Comparison of ENCODE assay signal across 9 mouse cellular contexts in the genomic region with DNA sequence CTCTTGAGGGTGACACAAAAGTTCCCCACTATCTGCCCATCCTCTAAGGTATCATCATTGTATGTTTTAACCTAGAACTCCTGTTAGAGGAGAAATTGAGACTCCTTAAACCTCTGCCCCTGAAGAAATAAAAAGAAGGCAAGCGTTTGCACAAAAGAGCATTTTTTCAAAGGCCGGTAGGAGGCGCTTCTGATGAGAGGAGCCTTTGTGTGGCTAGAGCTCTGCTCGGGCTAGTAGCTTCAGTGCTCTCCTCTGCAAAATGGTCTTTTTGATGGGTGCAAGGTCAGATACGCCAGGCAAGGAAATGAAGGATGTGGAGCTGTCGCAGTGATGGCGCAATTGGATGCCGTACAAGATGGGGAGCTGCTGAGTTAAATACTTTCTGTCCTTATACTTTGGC.
DNase-seq lines count a peak whose midpoint lies in the region; ATAC-seq and TF ChIP-seq lines count a peak whose summit lies in the region.
"Had no signal": no experiment of that assay in that cellular context is flagged by ENCODE, and none has a peak within 500 bp of the region (broad histone marks: within the 10 kb centered on the region; RNA-seq: fewer than 3 reads in every experiment).

No protein-coding gene starts in this region.

- peak; percentile 15; the same call in 1 of the 2 replicates for TF ChIP-seq CTCF in liver, postnatal 0 days (IDR thresholded peaks at IDR 0.05; ENCODE audit: low read depth)

- no peaks in the 10 kb centered on the region for H3K36me3 ChIP-seq in liver, postnatal 0 days (replicated peaks; ENCODE audit: insufficient read depth, low read length)
- H3K36me3 ChIP-seq in liver, embryonic 12.5 days = no peaks in the 10 kb centered on the region
- no peaks in the 10 kb centered on the region for H3K36me3 ChIP-seq in embryonic facial prominence, embryonic 10.5 days (replicated peaks)
- no peaks in the 10 kb centered on the region for H3K36me3 ChIP-seq in limb, embryonic 14.5 days (ENCODE audit: control insufficient read depth, insufficient read depth, low read length)
- H3K36me3 ChIP-seq: embryonic facial prominence, embryonic 12.5 days had no signal

- H3K4me3 ChIP-seq in liver, postnatal 0 days (ENCODE audit: low read depth, low read length) = no peak overlapping the region
- no peak overlapping the region for H3K4me3 ChIP-seq in liver, embryonic 12.5 days
- H3K4me3 ChIP-seq in embryonic facial prominence, embryonic 10.5 days = no peak overlapping the region
- H3K4me3 ChIP-seq in limb, embryonic 14.5 days (replicated peaks; ENCODE audit: low read length) = no peak overlapping the region
- H3K4me3 ChIP-seq: embryonic facial prominence, embryonic 12.5 days had no signal

- H3K4me2 ChIP-seq in liver, postnatal 0 days (ENCODE audit: low read depth, low read length) = no peak overlapping the region
- no peak overlapping the region for H3K4me2 ChIP-seq in liver, embryonic 12.5 days
- H3K4me2 ChIP-seq in limb, embryonic 14.5 days (replicated peaks; ENCODE audit: low read depth, low read length, severe bottlenecking) = no peak overlapping the region
- H3K4me2 ChIP-seq: embryonic facial prominence, embryonic 12.5 days had no signal

- peak; percentile 69 to 70 for DNase-seq in cerebellum, postnatal 10 days
- no peak for DNase-seq in cerebellum, adult 9-11 months
- no peak for DNase-seq in liver, postnatal 0 days
- DNase-seq in embryonic facial prominence, embryonic 10.5 days (ENCODE audit: low spot score) = peak; percentile 62
- DNase-seq in limb, embryonic 14.5 days (ENCODE audit: low spot score) = peak; percentile 50
- DNase-seq in thymus, postnatal 0 days (ENCODE audit: low spot score) = no peak
- DNase-seq in thymus, adult 18-20 months = no peak

- no peak overlapping the region for H3K9ac ChIP-seq in liver, postnatal 0 days (replicated peaks)
- H3K9ac ChIP-seq in liver, embryonic 12.5 days = no peak overlapping the region
- no peak overlapping the region for H3K9ac ChIP-seq in limb, embryonic 14.5 days (ENCODE audit: low read depth, low read length, severe bottlenecking)
- H3K9ac ChIP-seq: embryonic facial prominence, embryonic 12.5 days had no signal

- WGBS in liver, postnatal 0 days (ENCODE audit: insufficient replicate concordance) = 32% methylated on average over 8 of the region's 8 CpGs
- 31% methylated on average over 8 of the region's 8 CpGs for WGBS in liver, embryonic 12.5 days (ENCODE audit: insufficient replicate concordance)
- 18% methylated on average over 8 of the region's 8 CpGs for WGBS in embryonic facial prominence, embryonic 10.5 days
- 21% methylated on average over 8 of the region's 8 CpGs for WGBS in limb, embryonic 14.5 days

- no peak for TF ChIP-seq EP300 in liver, postnatal 0 days (IDR thresholded peaks at IDR 0.05; ENCODE audit: low read depth)

- no peaks in the 10 kb centered on the region for H3K4me1 ChIP-seq in liver, postnatal 0 days (ENCODE audit: insufficient read depth)
- no peaks in the 10 kb centered on the region for H3K4me1 ChIP-seq in liver, embryonic 12.5 days
- H3K4me1 ChIP-seq in embryonic facial prominence, embryonic 10.5 days = peaks cover 7% of the 10 kb centered on the region
- H3K4me1 ChIP-seq in limb, embryonic 14.5 days (ENCODE audit: control insufficient read depth, insufficient read depth, low read length) = peaks cover 6% of the 10 kb centered on the region; the same call in 1 of the 2 replicates

- H3K9me3 ChIP-seq in liver, postnatal 0 days (ENCODE audit: low read length) = no peaks in the 10 kb centered on the region
- H3K9me3 ChIP-seq in liver, embryonic 12.5 days (replicated peaks) = no peaks in the 10 kb centered on the region
- H3K9me3 ChIP-seq in embryonic facial prominence, embryonic 10.5 days = no peaks in the 10 kb centered on the region
- no peaks in the 10 kb centered on the region for H3K9me3 ChIP-seq in limb, embryonic 14.5 days (ENCODE audit: control insufficient read depth, low read length)
- H3K9me3 ChIP-seq: embryonic facial prominence, embryonic 12.5 days had no signal

- H3K27ac ChIP-seq in liver, postnatal 0 days (ENCODE audit: low read depth) = no peak overlapping the region
- no peak overlapping the region for H3K27ac ChIP-seq in liver, embryonic 12.5 days
- H3K27ac ChIP-seq in embryonic facial prominence, embryonic 10.5 days (replicated peaks) = no peak overlapping the region
- no peak overlapping the region for H3K27ac ChIP-seq in limb, embryonic 14.5 days (replicated peaks; ENCODE audit: low read depth, low read length)
- H3K27ac ChIP-seq: embryonic facial prominence, embryonic 12.5 days had no signal

- ATAC-seq in liver, postnatal 0 days = no peak
- no peak for ATAC-seq in liver, embryonic 12.5 days
- ATAC-seq in limb, embryonic 14.5 days (ENCODE audit: low FRiP score, low read depth) = no peak

- TF ChIP-seq POLR2A in limb, embryonic 14.5 days (IDR thresholded peaks at IDR 0.05; ENCODE audit: borderline replicate concordance, extremely low read depth, insufficient read depth, insufficient read length) = no peak

- H3K27me3 ChIP-seq in liver, postnatal 0 days (ENCODE audit: insufficient read depth, low read length) = no peaks in the 10 kb centered on the region
- no peaks in the 10 kb centered on the region for H3K27me3 ChIP-seq in liver, embryonic 12.5 days (replicated peaks)
- H3K27me3 ChIP-seq in embryonic facial prominence, embryonic 10.5 days (replicated peaks; ENCODE audit: low read depth, poor library complexity, severe bottlenecking) = no peaks in the 10 kb centered on the region
- H3K27me3 ChIP-seq in limb, embryonic 14.5 days (ENCODE audit: control insufficient read depth, insufficient read depth, low read length) = no peaks in the 10 kb centered on the region
- H3K27me3 ChIP-seq: embryonic facial prominence, embryonic 12.5 days had no signal

Comparison
In these comparisons a context has a peak if more than half of its experiments do, and no peak if none do; other contexts are left out.
1. DNase-seq: peak in cerebellum, postnatal 10 days (2 of 2), embryonic facial prominence, embryonic 10.5 days (single experiment) and limb, embryonic 14.5 days (single experiment); none in cerebellum, adult 9-11 months (single experiment), liver, postnatal 0 days (single experiment), thymus, postnatal 0 days (single experiment) and thymus, adult 18-20 months (0 of 2).